Mouse (Mus musculus) kidney, adult 9 months (tissue): ENCODE data around the gene Dpm3.

ENCODE experiments used
- DNase-seq: peaks from one replicate; pipeline ENCODE4 v3.0.0; 2022

The Dpm3 gene

DNA sequence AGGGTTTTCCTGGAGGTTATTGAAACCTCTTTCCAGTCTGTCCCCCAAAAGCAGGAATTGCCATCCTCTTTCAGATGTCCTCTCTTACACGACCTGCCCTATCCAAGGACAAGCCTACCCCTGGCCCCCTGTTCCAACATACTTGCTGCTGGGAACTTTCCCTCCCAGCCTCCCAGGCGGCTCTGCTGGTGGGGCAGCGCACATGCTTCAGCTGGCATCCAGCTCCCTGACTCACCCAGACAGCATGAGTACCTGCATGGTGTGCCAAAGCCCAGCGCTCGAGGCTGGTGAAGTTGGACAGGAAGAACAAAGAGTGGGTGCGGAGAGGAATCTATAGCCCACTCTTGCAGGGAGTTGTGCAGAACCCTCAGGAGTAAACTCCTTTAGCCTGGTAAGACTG lies 11.7 kb downstream of the Dpm3 start:
- DNase-seq = peak; percentile 44

DNA sequence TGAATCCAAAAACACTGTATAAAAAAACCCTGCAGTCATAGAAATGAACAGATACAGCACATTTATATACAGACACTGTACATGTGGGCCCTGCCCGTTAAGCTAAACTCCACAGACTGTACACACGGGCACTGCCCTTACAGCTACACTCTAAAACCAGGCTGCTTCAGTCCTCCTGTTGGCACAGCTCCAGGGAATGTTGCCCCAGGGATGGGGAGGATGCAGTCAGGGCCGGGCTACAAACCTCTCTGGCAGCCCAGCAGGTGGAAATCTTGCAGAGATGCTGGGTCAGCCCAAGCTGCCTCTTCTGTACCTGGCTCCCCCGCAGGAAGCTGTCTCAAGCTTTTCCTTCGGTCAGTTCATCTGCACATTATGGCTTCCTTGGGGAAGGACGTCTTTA lies 12.6 kb downstream of the Dpm3 start:
- peak; percentile 51 for DNase-seq

DNA sequence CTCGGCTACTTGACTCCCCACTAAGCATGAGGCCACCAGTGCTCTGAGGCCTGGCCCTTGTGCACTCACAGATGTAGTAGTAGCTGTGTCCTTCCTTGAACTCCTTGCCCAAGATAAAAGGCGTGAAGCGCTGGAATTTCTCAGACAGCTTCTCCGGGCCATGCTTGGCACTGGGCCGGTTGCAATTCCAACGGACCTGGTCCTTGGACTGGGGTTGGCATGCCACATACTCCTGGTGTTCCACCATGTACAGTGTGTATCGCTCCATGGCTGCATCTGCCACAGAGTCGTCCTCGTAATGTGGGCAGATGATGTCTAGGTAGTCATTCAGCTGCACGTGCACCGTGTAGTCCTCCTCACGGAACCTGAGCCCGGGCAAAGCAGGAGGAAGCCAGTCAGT lies 16.9 kb downstream of the Dpm3 start:
- peak; percentile 55 for DNase-seq

DNA sequence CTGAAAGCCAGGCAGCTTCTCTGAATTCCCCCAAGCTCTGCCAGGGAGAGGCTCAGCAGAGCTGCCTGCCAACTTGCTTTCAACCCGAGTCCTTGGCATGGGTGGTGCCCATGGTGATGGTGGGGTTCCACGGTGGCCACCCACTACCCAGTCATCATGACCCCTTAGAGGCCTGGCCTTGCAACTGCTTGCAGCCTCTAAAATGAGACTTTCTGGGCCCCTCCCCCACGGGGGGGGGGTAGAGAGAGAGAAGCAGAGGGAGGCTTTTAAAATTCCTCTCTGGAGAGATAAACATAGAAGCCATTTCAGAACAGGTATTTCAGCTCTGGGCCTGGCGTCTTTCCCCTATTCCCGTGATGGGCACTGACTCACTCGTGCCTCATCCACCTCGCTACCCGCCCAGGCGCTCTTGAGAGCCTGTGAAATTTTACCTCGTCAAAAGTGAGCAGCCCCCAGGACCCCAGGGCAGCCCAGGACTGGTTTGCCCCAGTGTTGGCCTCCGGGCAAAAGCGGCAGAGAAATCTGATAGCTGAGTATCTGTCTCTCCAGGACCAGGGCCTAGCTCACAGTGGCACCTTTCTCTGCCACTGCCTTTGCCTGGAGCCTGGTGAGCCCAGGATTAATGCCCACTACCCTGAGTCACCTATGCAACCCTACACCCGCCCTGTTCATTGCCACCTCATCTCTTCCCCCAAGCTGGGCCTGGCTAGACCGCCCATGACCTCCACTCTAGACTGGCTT lies 18.3 kb downstream of the Dpm3 start:
- peak; percentile 52 for DNase-seq

DNA sequence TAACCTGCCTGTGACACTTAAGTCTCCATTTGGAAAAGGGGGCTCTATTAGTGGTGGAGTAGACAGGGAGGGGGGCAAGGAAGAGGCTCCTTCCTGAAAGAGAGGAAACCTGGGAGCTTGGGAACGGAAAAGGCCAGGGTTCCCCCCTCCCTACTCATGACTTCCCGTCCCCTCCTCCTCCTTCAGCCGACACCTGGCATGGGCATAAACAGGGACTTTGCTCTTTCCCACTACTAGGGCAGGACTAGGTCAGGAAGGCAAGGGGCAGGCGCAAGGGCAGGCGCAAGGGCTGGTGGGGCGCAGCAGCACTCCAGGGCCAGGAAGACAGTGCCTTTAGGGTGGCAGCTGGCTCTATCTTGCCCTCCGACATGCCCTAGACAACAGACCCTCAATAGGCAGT lies 18.9 kb downstream of the Dpm3 start:
- DNase-seq = peak; percentile 92

DNA sequence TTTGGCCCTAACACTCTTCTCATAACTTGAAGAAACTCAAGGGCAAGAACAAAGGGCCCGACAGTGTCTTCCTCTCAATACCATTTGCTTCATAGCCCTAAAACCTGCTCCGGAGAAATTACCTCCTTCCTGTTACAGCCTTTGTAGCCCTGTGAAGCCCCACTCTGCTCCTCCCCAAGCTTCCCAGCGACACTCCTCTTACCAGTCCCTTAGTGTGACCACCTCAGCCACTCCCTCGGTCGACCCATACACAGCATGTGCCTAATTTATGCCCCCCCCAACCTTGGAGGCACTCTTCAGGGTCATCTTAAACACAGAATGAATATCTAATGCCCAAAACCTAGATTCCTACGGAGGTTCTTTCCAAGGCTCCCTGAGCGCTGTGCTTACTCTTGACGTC lies 19.5 kb downstream of the Dpm3 start:
- no peak for DNase-seq

DNA sequence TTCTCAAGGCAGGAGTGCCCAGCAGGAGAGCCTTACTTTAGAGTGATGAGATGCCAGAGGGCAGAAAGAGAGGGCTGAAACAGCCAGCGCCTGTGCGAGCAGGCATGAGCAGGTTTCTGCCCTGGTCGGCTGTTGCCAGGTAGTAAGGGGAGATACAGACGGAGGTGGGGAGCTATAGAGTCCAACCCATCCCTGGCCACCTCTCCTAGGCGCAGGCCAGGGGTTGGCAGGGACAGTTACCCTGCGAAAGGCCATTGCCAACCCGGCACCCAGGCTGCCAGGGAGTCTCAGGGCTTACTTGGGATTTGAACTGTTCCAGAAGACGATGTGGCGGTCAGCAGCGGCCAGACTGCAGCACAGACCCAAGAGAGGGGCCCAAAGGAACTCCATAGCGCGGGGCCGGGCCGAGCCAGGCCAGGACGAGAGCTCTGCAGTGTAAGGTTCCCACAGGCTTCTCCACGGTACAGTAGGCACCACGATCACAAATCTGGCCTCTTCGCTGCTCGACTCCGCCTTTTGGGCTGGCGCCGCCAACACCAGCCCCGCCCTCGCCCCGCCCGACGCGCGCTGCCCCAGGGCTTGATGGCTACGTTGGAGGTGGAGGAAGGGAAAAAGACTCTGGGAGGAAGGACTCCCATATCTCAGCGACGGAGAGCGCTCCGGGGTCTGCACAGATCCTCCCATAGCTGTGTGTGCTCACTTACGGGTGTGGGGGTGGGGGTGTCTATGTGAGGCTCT lies 20.2 kb downstream of the Dpm3 start:
- peak; percentile 94 for DNase-seq

DNA sequence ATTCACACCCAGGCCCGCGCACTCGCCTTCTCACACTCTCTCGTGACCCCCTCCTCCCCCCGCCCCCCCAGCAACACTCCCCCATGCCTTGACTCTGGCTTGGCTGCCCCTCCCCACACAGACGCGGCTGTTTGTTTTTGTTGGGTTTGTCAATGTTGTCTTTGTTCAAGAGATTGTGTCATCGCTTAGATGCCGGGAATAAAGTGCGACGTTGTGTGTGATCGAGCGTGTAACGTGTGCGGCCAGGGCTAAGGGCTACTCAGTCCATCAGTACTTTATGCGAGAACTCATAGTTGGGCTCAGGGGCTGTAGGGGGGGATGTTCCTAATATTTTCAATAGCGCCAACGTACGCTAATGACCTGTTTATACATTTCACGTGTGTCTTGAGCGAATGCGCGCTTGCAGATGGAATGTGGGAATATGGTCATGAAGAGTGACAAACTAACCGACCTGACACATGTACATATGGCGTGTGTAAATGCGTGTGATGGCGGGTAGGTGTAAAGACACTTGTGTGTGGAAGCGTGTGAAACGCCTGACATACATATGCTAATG lies 21.0 kb downstream of the Dpm3 start:
- peak; percentile 64 for DNase-seq

DNA sequence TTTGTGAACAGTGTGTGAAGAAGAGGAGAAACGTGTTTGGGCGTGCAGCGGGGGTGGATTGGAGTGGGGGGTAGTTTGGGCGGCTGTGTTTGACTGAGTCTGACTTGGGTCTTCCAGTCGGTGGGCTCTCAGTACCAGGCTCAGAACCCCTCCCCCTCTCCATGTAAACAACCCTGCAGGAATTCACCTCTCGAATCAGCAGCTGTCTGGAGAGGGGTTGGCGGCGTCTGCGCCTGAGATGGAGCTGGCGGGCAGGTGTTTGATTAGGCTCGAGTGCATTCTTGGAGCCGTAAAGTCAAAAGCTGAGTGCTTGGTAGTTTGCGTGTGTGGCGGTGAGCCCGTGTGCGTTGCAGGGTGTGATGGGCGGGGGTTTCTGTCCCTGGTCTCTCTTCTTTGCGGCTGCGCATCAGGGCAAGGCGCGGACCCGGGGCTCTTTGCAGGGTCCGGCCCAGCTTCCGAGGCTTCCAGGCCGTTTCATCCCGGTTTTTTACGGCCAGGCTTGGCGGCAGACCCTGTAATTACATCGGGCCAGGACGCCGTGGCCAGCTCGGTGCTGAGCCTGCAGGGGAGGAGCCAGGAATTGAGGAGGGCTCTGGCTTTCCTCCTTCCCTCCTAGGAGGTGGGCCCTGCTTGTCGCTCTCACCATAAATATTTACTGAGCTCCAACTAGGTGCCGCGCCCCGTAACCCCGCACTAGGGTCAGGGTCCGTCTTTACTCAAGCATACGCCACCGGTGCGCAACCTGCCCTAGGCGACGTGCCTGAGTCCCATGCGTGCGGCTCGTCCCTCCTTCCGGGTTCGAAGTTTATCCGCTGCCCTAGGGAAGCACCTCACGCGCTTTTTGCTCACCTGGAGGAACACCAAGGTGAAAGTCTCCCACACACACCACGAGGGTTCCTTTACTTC lies 21.7 kb downstream of the Dpm3 start, which contains the start of gene Efna1:
Gene Efna1 (minus strand): TSS at position 537 of the 906 bp plus-strand sequence.
- peak; percentile 94 for DNase-seq

DNA sequence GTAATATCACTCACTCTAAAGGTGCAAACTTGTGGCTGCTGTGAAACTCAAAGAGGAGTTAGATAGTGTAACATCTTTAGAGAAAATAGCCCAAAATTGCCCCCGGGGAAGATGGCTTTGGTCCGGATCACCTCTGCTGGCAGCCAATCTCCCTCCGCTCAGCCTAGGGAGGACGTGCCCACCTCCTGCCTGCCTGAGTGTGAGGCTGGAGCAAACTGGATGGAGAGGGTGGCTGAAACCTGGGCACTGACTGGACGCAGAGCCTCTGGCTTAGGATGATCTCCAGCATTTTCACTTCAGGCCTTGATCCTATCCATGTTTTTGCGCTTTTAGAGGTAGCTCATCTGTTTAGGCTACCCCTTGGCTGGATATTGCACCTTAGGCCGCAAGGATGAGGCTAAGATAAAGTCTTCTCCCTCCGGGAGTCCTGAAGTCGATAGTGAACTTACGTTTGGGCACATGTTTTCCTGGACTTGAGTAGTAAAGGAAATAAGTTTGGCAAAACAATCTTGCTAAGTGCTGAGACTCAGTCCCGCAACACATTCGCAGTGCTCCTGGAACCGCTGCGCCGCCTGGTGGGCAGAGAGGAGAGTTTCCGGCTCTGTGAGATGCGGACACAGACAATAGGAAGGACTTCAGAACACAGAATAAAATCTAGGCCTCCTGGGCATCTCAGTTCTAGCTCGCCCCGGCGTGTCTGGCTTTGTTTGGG lies 22.6 kb downstream of the Dpm3 start:
- DNase-seq = peak; percentile 91

DNA sequence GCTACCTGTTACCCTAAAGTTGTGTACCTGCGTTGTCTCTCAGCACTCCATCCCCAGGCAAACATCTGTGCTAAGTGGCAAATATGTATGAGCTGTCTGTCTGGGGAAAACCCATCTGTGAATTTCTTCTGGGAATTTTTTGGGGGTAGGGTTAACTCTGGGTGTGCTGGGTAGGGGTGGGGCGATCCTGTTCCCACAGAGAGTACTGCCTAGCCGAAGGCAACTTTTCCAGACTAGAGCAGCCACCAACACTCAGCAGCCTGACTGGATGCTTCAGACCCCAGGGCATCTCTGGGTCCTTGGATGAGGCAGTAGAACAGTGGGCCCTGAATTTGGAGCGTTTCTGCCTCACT lies 23.1 kb downstream of the Dpm3 start:
- DNase-seq = no peak

DNA sequence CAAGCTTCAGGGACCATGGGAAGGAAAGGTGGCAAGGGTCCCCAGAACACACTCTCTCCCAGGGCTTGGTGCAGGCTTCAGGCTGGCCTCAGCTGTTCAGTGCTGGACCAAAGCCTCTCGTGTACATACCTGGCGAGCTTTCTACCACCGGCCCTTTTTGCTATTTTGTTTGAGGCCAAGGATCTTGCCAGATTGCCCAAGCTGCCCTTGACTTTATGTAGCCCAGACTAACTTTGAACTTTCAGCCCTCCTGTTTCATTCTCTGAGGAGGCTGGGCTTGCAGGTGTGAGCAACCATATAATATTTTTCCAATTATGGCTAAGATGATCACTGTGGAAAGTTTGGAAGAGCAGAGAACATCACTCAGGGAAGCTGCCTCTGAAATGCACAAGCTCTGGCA lies 25.1 kb downstream of the Dpm3 start:
- no peak for DNase-seq

DNA sequence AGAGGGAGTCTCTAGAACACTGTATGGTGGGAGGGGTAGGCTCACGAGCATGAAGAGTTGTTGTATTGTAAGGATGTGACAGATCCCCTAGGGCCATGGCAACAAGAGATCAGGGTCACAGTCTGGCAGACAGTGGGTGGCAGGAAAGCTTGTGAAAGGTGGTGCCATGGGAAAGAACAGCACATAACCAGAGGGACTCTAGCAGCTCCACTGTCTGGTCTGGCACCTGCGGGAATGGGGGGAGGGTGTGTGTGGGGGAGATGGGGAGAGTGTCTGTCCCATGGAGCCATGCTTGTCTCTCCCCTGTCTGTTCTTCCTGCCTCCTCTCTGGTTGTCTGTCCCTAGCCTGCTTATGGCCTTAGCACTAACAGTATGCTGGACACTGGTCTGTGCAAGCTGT lies 26.4 kb downstream of the Dpm3 start:
- DNase-seq = no peak

DNA sequence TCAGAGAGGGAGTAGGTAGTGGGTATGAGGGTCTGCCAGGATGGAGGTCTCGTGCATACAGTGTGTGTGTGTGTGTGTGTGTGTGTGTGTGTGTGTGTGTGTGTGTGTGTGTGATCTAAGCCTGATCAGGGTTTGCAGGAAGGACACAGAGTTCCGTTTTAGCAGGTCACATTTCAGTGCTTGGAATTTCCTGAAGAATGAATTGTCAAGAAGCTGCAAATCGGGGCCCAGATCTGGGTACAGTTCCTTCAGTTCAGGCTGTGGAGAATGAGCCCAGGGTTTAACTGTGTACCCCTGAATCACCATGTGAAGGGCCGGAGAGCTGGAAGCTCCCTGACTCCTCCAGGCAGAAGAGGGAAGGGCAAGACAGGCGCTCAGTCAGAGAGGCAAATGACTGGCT lies 28.1 kb downstream of the Dpm3 start:
- no peak for DNase-seq

DNA sequence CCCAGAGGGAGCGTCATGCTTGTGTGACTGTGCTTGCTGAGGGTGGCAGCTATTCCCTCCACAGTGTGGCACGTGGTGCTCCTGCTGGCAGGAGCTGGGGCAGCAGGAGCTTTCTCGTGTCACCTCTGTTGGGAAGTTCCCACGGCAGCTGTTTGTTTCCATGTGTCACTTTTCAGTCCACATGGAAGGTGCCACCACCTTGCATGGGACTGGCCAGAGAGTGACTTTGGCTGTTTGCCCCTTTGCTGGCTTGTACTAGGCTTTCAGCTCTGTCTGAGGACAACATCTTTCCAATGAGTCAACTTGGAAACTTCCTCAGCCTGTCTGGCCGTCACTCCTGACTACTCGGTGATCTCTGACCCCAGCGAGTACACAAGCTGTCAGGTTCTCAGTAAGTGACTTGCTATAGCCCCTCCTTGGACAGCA lies 29.4 kb downstream of the Dpm3 start:
- DNase-seq = peak; percentile 72

DNA sequence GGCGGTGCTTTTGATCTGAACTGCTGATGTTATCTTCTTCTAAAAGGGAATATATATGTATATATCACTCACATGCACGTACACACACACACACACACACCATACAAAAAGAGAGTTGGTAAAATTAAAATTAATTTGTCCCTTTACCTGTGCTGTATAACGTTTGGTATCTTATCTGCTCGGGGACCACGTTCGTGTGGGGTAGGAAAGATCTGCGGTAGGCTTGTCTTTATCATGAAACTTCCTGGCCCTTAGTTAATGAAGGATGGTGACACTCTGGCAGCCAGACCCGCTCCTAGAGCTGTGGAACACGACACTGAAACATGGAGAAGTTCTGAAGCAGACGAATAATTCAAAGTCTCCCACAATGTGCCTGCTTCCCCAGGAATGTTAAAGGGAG lies 32.7 kb downstream of the Dpm3 start:
- no peak for DNase-seq

DNA sequence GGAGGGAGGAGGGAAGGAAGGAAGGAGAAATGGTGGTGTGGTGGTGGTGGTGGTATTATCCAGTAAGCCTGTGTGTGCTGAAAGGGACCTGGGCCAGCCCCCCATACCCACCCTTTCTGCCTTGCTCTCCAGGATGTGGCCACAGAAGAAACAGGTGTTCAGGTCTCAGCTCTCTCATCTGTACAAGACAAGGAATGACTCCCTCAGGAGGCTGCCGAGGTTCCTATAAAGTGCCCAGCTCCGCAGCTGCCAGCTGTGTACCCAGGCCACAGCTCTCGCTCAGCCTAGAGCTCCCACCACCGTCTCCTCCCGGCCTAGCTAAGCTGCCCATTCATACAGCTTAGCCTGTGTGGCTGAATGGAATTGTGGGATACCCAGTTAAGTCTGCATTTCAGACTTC lies 33.1 kb downstream of the Dpm3 start:
- DNase-seq = no peak

DNA sequence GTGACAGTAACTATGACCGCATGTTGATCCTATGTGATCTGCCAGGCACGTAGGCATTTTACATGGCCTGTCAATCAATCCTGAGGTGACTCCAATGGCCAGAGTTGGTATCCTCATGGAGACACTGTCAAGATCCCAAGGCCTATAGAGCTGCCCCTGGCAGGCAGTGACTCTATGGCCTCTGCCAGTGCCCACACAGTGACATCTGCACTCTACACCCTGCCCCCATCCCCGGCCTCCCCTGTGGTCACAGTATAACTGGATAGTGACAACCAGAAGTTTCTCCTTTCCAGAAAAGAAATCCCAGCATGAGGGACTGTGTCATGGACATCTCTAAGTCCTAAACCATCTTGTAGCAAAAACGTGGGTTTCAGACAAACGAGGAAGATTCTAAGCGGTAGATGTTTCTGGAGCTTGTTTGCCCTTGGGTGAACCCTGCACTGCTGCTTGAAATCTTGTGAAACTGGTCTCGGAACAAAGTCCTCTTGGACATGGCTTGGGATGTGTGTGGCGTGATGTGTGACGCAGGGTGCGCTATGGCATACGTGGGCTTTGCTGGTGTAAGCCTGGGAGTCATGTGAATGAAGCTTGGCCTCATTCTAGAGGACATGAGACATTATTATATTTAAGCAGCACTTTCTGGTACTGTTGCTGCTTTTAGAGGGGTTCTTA lies 34.2 kb downstream of the Dpm3 start:
- peak; percentile 82 for DNase-seq

DNA sequence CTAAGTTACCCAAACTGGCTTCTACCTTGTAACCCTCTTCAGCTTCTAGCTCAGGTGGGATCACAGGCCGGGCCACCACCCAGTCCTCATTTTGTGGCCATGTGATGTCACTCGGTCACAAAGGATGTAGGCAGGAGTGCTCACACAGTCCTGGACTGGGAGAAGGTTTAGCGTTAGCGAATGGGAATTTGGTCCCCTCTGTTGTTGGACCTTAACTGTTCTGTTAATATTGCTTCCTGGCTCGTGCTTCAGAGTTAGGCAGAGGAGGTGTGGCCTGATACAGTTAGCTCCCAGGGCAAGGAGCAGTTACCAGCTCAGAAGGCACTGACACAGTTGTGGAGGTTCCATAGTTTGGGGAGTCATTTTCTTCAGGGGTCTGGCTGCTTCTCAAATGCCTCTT lies 35.0 kb downstream of the Dpm3 start:
- DNase-seq = peak; percentile 85

DNA sequence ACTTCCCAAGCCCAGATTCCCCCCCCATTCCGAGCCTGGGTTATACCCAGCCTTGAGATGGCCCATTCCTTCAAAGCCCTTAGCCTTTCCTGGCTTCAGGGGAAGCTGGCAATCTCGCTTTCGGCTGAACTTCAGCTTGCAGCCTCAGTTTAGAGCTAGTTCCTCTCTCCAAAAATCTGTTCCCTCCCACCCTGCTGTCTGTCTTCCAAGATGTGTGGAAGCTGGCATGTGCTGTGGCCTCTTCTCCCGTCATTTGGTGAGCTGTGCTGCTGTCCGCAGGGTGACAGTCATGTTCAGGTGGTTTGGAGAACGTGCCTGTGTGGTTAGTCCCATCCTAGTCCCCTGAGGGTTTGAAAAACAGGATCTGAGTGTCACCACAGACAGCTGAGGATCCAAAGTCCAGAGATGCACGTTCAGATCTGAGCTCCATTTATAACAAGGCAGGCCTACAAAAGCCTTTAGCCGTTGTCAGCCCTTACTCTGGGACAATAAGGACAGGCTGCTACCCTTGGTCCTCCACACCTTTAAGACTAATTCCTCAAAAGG lies 36.6 kb downstream of the Dpm3 start:
- no peak for DNase-seq

DNA sequence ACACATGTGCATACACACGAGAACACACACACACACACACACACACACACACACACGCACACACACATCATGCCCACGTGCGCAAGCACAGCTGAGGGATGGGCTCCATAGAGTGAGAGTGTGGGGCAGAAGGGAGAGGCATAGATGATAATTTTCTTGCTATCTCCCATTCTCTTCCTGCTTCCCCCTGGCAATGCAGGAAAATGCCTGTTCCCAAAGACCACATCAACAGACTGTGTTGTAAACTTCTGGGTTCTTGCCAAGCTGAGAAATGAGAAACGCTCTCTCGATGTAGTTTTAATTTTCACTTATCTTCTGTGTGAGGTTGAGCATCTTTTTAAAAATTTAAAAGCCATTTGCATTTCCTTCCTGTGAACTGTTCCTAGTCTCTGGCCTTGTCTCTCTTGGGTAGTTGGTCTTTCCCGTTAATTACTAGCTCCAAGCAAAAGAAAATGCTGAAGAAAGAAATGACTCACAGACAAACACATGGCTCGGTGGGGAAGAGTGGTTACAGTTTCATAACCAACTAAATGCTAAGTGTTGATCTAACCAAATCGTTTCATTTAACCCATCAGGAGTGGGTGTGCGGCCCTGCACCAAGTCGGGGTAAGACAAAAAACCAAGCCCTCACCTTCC lies 37.7 kb downstream of the Dpm3 start:
- no peak for DNase-seq
